Comparison of ENCODE assay signal across 21 mouse cellular contexts in genomic region chr1:158218294-158218693, GRCm38 (mm10).
DNase-seq lines count a peak whose midpoint lies in the region; ATAC-seq and TF ChIP-seq lines count a peak whose summit lies in the region.
"Had no signal": no experiment of that assay in that cellular context is flagged by ENCODE, and none has a peak within 500 bp of the region (broad histone marks: within the 10 kb centered on the region; RNA-seq: fewer than 3 reads in every experiment).

No protein-coding gene starts in this region.

- TF ChIP-seq CTCF in kidney, adult 2 months (conservative IDR thresholded peaks at IDR 0.05; ENCODE audit: insufficient read depth, insufficient read length, low read depth, low read length): no peak
- TF ChIP-seq CTCF in MEL (IDR thresholded peaks at IDR 0.05 in 2 of 3, conservative IDR thresholded peaks at IDR 0.05 in 1 of 3; ENCODE audit: control insufficient read depth in 1 of 3, insufficient read depth in 1 of 3, low read depth in 2 of 3, low read length in 3 of 3, poor library complexity in 1 of 3, severe bottlenecking in 1 of 3): no peak

- peak; percentile 97 to 99 for TF ChIP-seq EP300 in MEL (IDR thresholded peaks at IDR 0.05; ENCODE audit: low read depth in 1 of 2, low read length in 2 of 2)

- H3K9ac ChIP-seq in kidney, embryonic 14.5 days (ENCODE audit: low read depth, low read length): no peak overlapping the region
- H3K9ac ChIP-seq in MEL (ENCODE audit: control insufficient read depth, low read depth, low read length, poor library complexity, severe bottlenecking): no peak overlapping the region
- H3K9ac ChIP-seq: embryonic facial prominence, embryonic 15.5 days; forebrain, embryonic 15.5 days; heart, embryonic 13.5 days; hindbrain, embryonic 12.5 days had no signal

- 44% methylated on average over 2 of the region's 2 CpGs for WGBS in kidney, embryonic 14.5 days
- WGBS in kidney, adult 2 months: 36% methylated on average over 2 of the region's 2 CpGs

- TF ChIP-seq RAD21 in MEL (IDR thresholded peaks at IDR 0.05; ENCODE audit: low read depth, low read length): no peak

- no peak overlapping the region for H3K4me2 ChIP-seq in kidney, embryonic 14.5 days (replicated peaks; ENCODE audit: low read depth, low read length)
- H3K4me2 ChIP-seq: embryonic facial prominence, embryonic 15.5 days; forebrain, embryonic 15.5 days; heart, embryonic 13.5 days; hindbrain, embryonic 12.5 days had no signal

- H3K27ac ChIP-seq in kidney, embryonic 14.5 days (ENCODE audit: low read depth, low read length): no peak overlapping the region
- H3K27ac ChIP-seq in kidney, adult 2 months (ENCODE audit: insufficient read depth, low read depth, low read length): no peak overlapping the region
- peak overlapping the region; percentile 97 for H3K27ac ChIP-seq in MEL (ENCODE audit: control insufficient read depth, low read depth, low read length)
- H3K27ac ChIP-seq: embryonic facial prominence, embryonic 15.5 days; forebrain, embryonic 15.5 days; heart, embryonic 13.5 days; hindbrain, embryonic 12.5 days had no signal

- peaks cover 3% of the 10 kb centered on the region; the same call in 1 of the 2 replicates for H3K4me1 ChIP-seq in kidney, embryonic 14.5 days (ENCODE audit: control insufficient read depth, insufficient read depth, low read length)
- no peaks in the 10 kb centered on the region for H3K4me1 ChIP-seq in kidney, adult 2 months (ENCODE audit: control insufficient read depth, insufficient read depth, low read length)
- H3K4me1 ChIP-seq in MEL (ENCODE audit: control insufficient read depth in 1 of 2, insufficient read depth in 2 of 2, low read length in 2 of 2): peaks cover 13 to 38% of the 10 kb centered on the region in 2 experiments
- H3K4me1 ChIP-seq: embryonic facial prominence, embryonic 15.5 days had no signal

- DNase-seq in kidney, adult 2 months: no peak
- DNase-seq in MEL (ENCODE audit: low read depth, low spot score): peak; percentile 93
- peak; percentile 54 for DNase-seq in retina, embryonic 14.5 days (ENCODE audit: low spot score)
- DNase-seq in embryo, embryonic 9.5 days (ENCODE audit: extremely low spot score): no peak
- no peak for DNase-seq in thymus, postnatal 10 days (ENCODE audit: low spot score in 2 of 2)
- DNase-seq in layer of hippocampus, adult 9-10 months (ENCODE audit: low spot score): no peak
- DNase-seq: adrenal gland, adult 8-10 months; adrenal gland, postnatal 36 days; cerebellum, adult 2 months; cerebellum, postnatal 10 days; gastrocnemius, postnatal 36 days; heart, postnatal 36 days had no signal

- no peak overlapping the region for H3K4me3 ChIP-seq in kidney, embryonic 14.5 days (ENCODE audit: low read length)
- H3K4me3 ChIP-seq in kidney, adult 2 months (ENCODE audit: insufficient read depth, low read depth, low read length): no peak overlapping the region
- no peak overlapping the region for H3K4me3 ChIP-seq in MEL (ENCODE audit: control insufficient read depth in 1 of 2, insufficient read depth in 1 of 2, low read depth in 2 of 2, low read length in 2 of 2)
- H3K4me3 ChIP-seq: embryonic facial prominence, embryonic 15.5 days; erythroblast, embryonic 14.5 days; forebrain, embryonic 15.5 days; heart, embryonic 13.5 days; hindbrain, embryonic 12.5 days had no signal

- H3K9me3 ChIP-seq in kidney, embryonic 14.5 days (ENCODE audit: control insufficient read depth, low read length): no peaks in the 10 kb centered on the region
- no peaks in the 10 kb centered on the region for H3K9me3 ChIP-seq in MEL (replicated peaks; ENCODE audit: insufficient read depth, low read length)
- H3K9me3 ChIP-seq: embryonic facial prominence, embryonic 15.5 days; forebrain, embryonic 15.5 days; heart, embryonic 13.5 days; hindbrain, embryonic 12.5 days had no signal

- no peak for TF ChIP-seq POLR2A in kidney, adult 2 months (IDR thresholded peaks at IDR 0.05; ENCODE audit: low read depth, low read length)
- no peak; a peak in 1 of 4 replicates for TF ChIP-seq POLR2A in MEL (IDR thresholded peaks at IDR 0.05; ENCODE audit: control insufficient read depth in 1 of 2, insufficient read depth in 1 of 2, low read depth in 1 of 2, low read length in 2 of 2, poor library complexity in 1 of 2)

- no peaks in the 10 kb centered on the region for H3K79me2 ChIP-seq in MEL (ENCODE audit: control insufficient read depth, insufficient read depth, low read length, poor library complexity)

- H3K27me3 ChIP-seq in kidney, embryonic 14.5 days (ENCODE audit: control insufficient read depth, insufficient read depth, low read length): no peaks in the 10 kb centered on the region
- no peaks in the 10 kb centered on the region for H3K27me3 ChIP-seq in kidney, adult 2 months (replicated peaks; ENCODE audit: control insufficient read depth, insufficient read depth, low read length)
- H3K27me3 ChIP-seq in MEL (ENCODE audit: control insufficient read depth in 1 of 2, insufficient read depth in 2 of 2, low read length in 2 of 2): no peaks in the 10 kb centered on the region
- H3K27me3 ChIP-seq: CH12.LX; embryonic facial prominence, embryonic 15.5 days; forebrain, embryonic 15.5 days; heart, embryonic 13.5 days; hindbrain, embryonic 12.5 days had no signal

- peak; percentile 51; the same call in 1 of the 2 replicates for ATAC-seq in kidney, embryonic 14.5 days (ENCODE audit: low FRiP score, low TSS enrichment)
- ATAC-seq in erythroid progenitor cell, adult 5-6 weeks (replicated peaks; ENCODE audit: low FRiP score, poor library complexity, severe bottlenecking): peak; percentile 36
- ATAC-seq: forebrain, embryonic 15.5 days; hindbrain, embryonic 16.5 days had no signal

- H3K36me3 ChIP-seq in kidney, embryonic 14.5 days (ENCODE audit: control insufficient read depth, insufficient read depth, low read length): no peaks in the 10 kb centered on the region
- H3K36me3 ChIP-seq in kidney, adult 2 months (ENCODE audit: control insufficient read depth, insufficient read depth, low read length): no peaks in the 10 kb centered on the region
- H3K36me3 ChIP-seq in MEL (ENCODE audit: control insufficient read depth in 1 of 2, insufficient read depth in 2 of 2, low read length in 2 of 2): peaks cover 0 to 42% of the 10 kb centered on the region in 2 experiments; a peak in 2 of 4 replicates
- H3K36me3 ChIP-seq: embryonic facial prominence, embryonic 15.5 days; forebrain, embryonic 15.5 days; heart, embryonic 13.5 days; hindbrain, embryonic 12.5 days had no signal

TF ChIP-seq in MEL, 35 proteins besides CTCF, POLR2A, EP300 and RAD21:
- peak in 1 of 2 experiments; percentile 49; a peak in 1 of 4 replicates for TF ChIP-seq USF2 (IDR thresholded peaks at IDR 0.05; ENCODE audit: borderline replicate concordance in 1 of 2, insufficient read depth in 1 of 2, low read depth in 1 of 2, low read length in 2 of 2)
- peak; percentile 89 for TF ChIP-seq TAL1 (IDR thresholded peaks at IDR 0.05; ENCODE audit: low read length)
- TF ChIP-seq ETS1 (IDR thresholded peaks at IDR 0.05; ENCODE audit: low read depth, low read length): peak; percentile 91
- TF ChIP-seq ZKSCAN1 (IDR thresholded peaks at IDR 0.05; ENCODE audit: low read depth, low read length): no peak
- peak; percentile 85 for TF ChIP-seq MYC (IDR thresholded peaks at IDR 0.05; ENCODE audit: low read depth, low read length)
- TF ChIP-seq RCOR1 (IDR thresholded peaks at IDR 0.05; ENCODE audit: low read depth, low read length): peak; percentile 68; the same call in 1 of the 2 replicates
- TF ChIP-seq HCFC1 (IDR thresholded peaks at IDR 0.05; ENCODE audit: low read depth, low read length): peak; percentile 8; the same call in 1 of the 2 replicates
- peak; percentile 68 for TF ChIP-seq MAX (IDR thresholded peaks at IDR 0.05; ENCODE audit: low read length)
- 0 out of 2 replicates have a peak, but pooled peaks have one; percentile 8 for TF ChIP-seq ELF1 (IDR thresholded peaks at IDR 0.05; ENCODE audit: low read depth, low read length)
- TF ChIP-seq TCF12 (IDR thresholded peaks at IDR 0.05; ENCODE audit: low read depth, low read length): peak; percentile 97
- no peak for TF ChIP-seq NRF1 (IDR thresholded peaks at IDR 0.05; ENCODE audit: insufficient read depth, low read depth, low read length, poor library complexity, severe bottlenecking)
- peak; percentile 33; the same call in 1 of the 2 replicates for TF ChIP-seq TBP (IDR thresholded peaks at IDR 0.05; ENCODE audit: low read depth, low read length)
- peak; percentile 44; the same call in 1 of the 2 replicates for TF ChIP-seq MEF2A (IDR thresholded peaks at IDR 0.05; ENCODE audit: extremely low read depth, insufficient replicate concordance, low read depth, low read length, poor library complexity, severe bottlenecking)
- peak; percentile 97 for TF ChIP-seq MYB (IDR thresholded peaks at IDR 0.05; ENCODE audit: low read depth, low read length)
- TF ChIP-seq ZNF384 (IDR thresholded peaks at IDR 0.05; ENCODE audit: low read depth, low read length): no peak; the same call in 1 of the 2 replicates
- peak; percentile 46; the same call in 1 of the 2 replicates for TF ChIP-seq MXI1 (IDR thresholded peaks at IDR 0.05; ENCODE audit: low read depth, low read length)
- no peak for TF ChIP-seq NELFE (IDR thresholded peaks at IDR 0.05; ENCODE audit: low read depth, low read length)
- TF ChIP-seq ZMIZ1 (IDR thresholded peaks at IDR 0.05; ENCODE audit: low read depth, low read length): 0 out of 2 replicates have a peak, but pooled peaks have one; percentile 2
- TF ChIP-seq USF1 (IDR thresholded peaks at IDR 0.05; ENCODE audit: low read depth, low read length): peak; percentile 92
- TF ChIP-seq BHLHE40 (IDR thresholded peaks at IDR 0.05; ENCODE audit: borderline replicate concordance, low read depth, low read length): peak; percentile 74
- peak; percentile 97 for TF ChIP-seq GATA1 (IDR thresholded peaks at IDR 0.05; ENCODE audit: low read depth, low read length)
- no peak for TF ChIP-seq POLR2AphosphoS2 (IDR thresholded peaks at IDR 0.05; ENCODE audit: low read length)
- TF ChIP-seq SIN3A (IDR thresholded peaks at IDR 0.05; ENCODE audit: low read length): peak; percentile 87
- TF ChIP-seq CHD2 (IDR thresholded peaks at IDR 0.05; ENCODE audit: low read length): no peak; the same call in 1 of the 2 replicates

Comparison
In these comparisons a context has a peak if more than half of its experiments do, and no peak if none do; other contexts are left out.
1. DNase-seq: peak in MEL (single experiment) and retina, embryonic 14.5 days (single experiment); none in kidney, adult 2 months (single experiment), embryo, embryonic 9.5 days (single experiment), thymus, postnatal 10 days (0 of 2) and layer of hippocampus, adult 9-10 months (single experiment).